Mouse (Mus musculus) NIH3T3 (cell line): ENCODE measurements around the gene 0610030E20Rik.

ENCODE experiments used
- DNase-seq: peaks from one replicate; pipeline ENCODE4 v3.0.0-alpha.2; 2012; ENCODE audit warnings: low read depth

Gene 0610030E20Rik

DNA sequence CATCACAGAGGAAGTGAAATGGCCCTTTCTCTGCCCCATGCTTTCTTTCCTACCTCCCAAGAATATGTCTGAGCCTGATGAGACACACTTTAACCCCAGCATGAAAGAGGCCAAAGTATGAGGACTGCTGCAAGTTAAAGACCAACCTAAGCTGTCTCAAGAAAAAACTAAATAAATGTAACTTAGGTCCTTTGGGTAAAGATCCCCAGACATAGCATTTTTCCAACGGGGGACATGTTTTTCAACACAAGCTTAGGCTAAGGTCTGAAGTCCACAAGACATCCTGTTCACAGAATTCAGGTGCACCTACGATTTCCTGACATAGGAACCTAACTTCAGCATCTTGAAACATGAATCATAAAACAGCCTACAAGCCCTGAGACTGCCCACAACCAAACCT is 3.1 kb downstream of the 0610030E20Rik start:
- no peak for DNase-seq

DNA sequence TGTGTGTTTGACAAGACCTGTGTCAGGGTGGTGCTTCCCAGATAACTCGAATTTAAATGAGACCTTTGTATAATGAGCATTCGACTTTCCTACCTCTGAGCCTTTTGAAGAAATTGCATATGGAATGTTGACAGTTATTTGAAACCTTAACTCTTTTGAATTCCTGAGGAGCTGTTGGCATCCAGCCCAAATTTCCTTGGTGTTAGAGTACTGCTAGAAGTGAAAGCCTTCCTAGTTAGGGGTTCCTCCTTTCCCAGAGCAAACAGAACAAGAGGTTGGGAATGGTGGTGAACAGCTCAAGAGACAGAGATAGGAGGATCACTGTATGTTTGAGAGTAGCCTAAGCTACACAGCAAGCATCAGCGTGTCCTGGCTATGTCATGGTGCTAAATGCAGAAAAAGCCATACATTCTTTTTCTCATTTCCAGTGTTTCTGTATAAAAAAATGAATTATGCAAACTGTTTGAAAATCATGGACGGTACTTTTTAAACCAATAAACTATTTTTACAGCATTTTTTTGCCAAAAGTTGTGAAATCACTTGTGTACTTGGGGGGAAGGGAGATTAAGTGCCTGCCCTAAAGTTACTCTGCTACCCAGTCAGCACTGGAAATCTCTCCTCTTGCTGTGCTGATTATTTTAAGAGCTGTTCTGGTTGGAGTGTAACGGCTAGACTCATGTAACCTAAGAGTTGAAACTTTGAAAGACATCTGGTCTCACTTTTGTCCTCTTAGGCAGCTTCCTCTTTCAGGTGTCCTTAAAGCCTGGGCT is 5.7 kb downstream of the 0610030E20Rik start:
- DNase-seq, result peak; percentile 79

DNA sequence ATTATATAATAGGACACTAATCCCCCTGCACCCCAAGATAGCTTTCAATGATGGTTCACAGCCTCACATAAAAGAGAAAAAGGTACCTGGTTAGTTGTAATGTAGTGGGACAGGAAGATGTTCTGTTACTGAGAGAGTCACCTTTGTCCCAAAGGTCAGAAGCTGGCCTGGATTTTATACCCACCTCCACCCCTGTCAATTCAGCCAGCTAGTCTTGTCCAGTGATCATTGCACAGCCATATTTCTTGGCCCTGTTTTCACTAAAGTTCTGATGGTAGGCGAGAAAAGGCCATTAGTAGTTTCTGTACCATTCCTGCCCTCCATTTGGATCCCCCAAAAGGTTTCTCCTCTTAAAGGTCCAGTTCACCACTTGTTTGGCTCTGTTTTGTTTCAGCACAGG is 6.9 kb downstream of the 0610030E20Rik start:
- DNase-seq, result no peak

DNA sequence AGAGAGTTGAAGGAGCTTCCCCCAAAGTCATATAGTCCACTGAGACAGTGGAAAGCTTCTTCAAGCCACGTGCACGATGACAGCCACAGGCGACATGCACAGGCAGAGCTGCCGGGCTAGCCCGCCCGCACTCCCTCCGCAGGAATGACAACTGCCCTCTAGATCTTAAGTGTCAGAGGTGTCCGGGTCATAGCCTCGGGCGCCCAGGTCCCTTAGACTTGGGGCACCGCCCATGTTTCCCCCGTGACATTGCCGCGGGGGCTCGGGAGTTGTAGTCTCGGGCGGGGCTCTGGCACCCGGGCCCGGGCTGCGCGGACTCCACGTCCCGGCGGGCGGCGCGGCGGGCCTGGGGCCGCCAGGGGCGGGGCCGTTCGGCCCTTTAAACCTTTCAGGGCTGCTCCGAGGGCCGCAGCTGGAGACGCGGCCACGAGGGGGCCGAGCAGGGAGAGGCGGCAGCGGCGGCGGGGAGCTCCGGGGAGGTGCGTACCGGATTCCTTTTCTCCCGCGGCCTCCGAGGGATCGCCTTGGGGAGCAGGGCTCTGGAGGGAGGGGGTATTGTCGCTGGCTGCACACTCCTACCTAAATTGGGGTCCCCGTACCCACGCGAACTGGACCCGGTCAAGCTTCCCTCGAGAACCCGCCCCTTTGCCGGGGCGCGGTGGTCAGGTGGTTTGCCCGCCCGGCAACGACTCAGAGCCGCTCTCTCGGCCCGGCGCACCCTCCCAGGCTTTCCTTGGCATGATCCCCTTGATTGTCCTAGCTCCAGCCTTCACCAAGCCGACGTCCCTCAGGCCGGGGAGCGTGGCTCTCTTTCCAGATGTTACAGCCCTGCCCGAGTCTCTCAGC is 8.2 kb downstream of the 0610030E20Rik start, which contains the start of gene Tmem150a:
Tmem150a (plus strand) TSS at position 382 of the 846 bp plus-strand sequence.
- peak; percentile 90 for DNase-seq

DNA sequence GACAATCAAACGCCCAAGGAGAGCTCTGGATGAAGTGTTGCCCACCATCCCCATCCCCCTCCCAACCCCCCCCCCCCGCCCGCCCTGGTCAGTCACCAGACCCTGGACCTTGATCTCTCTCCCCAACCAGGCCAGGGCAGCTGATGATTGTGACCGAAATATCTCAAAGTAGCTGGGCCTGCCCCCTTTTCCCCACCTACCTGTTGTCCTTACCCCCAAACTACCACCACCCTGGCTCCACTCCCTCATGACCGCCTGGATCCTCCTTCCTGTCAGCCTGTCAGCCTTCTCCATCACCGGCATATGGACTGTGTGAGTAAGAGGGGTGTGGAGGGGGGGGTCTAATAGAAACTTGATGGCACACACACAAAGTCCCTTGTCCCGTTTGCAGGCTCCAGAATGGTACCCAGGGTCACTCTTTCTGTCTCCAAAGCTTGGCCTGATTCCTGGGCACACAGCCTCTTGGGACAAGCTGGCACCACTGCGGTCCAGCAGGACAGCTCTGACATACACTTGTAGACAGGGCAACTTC is 8.9 kb downstream of the 0610030E20Rik start:
- DNase-seq, result no peak

DNA sequence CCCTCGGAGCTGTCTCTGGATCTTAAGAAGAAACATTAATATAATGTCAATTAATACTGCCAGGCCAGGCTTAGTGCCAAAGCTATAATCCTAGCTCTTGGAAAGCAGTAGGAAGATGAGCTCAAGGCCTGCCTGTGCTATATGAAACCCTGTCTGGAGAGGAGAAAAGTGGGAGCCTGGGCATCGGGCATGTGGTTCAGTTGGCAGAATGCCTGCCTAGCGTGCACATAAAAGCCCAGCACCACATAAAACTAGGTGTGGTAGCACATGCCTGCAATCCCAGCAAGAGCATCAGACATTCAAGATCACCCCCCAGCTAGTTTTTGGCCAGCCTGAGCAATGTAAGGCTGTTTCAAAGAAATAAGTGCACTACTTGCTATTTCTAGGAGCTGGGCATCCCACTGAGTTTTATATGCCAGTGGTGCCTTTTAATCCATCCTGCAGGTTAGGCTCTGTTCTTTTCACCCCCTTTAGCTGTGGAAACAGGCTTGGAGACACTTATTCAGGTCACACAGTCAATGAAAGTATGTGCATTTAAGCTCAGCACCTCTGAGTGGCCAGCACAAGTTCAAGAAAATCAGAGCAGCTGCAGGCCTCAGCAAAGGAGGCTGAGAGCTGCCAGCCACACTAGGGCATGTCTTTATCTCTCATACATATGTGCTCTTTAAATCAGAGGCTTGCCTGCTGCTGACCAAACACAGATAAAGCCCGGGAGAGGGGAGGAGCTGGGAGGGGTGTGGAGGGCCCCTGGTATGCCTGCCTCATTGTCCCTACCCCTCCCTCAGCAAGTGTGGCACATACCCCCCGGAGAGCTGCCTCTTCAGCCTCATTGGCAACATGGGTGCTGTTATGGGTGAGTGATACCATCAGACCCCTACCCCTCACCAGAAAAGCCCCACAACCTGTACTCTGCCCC is 10.3 kb downstream of the 0610030E20Rik start:
- DNase-seq, result no peak

DNA sequence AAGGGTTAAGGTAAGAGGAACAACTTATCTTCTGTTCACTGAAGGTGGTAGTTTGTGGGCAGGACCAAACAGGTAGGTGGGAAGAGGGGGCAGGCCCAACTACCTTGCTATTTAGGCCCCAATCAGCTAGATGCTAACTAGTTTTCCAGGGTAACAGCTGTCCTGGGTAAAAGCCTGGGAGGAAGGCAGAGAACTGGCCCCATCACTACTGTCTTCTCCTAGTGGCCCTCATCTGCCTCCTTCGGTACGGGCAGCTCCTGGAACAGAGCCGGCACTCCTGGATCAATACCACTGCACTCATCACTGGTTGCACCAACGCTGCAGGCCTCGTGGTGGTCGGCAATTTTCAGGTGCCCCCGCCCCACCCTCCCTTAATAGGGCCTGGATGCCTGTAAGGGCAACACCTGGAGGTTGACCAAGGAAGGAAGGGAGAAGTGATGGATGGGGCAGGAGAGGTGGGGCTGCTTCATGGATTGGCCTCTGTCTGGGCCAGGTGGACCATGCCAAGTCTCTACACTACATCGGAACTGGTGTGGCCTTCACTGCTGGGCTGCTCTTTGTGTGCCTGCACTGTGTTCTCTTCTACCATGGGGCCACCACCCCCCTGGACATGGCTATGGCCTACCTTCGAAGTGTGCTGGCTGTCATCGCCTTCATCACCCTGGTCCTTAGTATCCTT is 11.1 kb downstream of the 0610030E20Rik start:
- no peak for DNase-seq

DNA sequence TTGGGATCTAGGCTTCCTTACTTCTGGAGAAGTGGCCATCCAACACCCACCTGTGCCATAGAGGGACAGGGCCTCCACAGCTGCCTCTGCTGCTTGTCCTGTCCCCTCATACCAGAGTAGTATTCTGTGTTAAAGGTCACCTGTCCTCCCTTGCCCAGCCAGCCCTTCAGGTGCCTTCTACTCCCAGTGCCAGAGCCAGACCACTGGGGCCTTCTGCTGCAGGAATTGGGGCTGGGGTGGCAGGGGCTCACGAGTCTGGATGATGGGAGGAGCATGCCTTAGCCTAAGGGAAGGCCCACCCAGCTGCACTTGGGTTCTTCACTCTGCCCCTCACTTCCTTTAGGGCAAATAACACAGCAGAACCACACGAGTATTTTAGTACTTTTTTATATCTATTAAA is 12.2 kb downstream of the 0610030E20Rik start:
- DNase-seq, result no peak

DNA sequence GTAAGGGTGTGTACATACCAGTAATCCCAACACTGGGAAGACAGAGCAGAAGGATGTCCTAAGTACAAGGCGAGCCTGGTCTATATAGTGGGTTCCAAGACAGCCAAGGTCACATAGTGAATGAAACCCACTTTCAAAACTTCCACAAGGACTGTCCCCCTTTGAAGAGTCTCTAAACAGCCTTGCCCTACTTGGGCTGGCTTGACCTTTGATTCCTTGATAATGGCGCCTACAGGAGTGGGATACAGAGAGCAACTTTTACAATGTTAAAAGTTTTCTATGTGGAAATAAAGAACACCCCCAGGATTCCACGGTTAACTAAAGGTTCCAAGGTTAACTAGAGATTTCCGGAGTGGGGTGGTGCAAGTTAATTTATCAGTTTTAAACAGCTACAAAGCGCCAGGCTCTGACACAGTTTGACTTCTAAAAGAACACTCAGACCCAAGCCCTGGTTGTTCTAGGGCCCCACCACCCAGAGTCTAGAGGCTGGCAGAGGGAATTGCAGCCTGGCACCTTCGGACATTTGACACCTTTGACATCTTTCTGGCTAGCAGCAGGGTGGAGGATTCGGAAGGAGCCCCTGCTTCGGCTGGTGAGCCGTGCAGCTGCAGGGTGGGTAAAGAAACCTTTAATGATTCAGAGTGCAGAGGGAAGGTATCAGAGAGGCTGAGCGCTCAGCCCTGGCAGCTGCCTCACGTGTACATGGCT is 12.9 kb downstream of the 0610030E20Rik start:
- no peak for DNase-seq

DNA sequence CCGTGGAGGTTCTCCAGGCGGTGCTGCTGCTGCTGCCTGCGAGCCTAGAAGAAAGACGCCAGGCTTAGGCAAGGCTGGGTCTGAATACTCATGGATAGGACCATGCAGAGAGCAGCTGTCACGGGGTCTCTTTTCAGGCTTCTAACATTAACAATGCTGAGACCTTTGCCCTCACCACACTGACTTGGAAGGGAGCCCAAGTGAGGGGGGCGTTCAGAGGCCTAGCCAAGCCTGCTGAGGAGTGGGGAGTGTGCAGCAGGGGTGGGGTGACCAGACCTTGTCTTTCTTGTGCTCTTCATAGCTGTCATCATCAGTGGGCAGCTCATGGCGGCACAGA is 13.4 kb downstream of the 0610030E20Rik start:
- no peak for DNase-seq

DNA sequence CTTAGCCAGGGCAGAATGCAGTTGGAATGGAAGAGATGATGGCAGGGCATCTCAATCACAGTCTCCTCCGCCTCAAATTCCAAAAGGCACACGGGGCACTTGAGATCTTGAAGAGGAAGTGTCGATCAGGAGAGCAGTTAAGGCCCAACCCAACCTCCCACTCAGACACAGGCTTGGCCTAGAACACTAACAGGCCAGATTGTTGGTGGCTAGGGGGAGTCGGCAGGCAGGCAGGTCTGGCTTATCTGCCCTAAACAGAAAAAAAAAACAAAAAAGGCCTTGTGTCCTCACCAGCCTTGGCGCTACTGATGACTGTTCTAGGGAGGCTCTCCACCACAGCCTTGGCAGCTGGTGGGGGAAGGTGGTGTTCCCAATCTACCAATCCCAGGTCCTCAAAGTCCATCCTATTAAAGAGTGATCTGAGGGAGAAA is 14.0 kb downstream of the 0610030E20Rik start:
- DNase-seq, result no peak

DNA sequence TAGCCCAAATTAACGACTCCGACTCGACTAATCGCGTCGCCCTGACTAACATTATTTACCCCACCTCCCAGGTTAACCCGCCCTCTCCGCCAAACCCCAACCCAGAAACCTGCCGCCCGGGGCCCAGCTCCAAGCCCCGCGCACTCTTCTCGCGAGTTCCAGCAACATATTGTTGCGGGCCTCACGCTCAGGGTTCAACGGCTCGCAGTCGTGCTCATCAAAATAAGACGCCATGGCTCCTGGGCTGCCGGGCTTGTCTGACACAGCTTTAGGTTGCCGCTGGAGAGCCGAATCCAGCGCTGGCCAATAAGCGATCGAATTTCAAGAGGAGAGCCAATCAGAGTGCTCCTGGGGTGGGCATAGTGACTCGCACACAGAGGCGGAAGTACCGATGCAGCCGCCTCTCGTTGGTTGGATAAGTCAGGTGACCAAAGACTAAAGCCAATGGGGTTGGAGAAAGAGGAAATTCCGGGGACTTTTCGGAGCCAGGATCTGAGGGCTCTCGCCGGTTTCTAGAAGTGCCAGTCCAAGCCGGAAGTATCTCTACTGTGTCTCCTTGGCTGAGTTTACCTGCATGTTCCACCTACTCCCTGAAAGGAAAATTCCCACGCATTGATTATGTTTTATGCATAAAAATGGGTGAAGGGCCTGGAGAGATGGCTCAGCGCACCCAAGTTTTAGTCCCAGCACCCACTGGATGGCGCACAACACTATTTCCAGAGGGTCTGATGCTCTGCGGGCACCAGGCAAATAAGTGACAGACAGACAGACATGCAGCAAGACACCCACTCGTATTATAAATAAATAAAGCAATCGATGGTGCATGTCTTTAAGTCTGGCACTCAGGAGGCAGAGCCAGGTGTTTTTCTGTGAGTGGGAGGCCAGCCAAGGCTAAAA is 15.3 kb downstream of the 0610030E20Rik start:
- peak; percentile 98 for DNase-seq

DNA sequence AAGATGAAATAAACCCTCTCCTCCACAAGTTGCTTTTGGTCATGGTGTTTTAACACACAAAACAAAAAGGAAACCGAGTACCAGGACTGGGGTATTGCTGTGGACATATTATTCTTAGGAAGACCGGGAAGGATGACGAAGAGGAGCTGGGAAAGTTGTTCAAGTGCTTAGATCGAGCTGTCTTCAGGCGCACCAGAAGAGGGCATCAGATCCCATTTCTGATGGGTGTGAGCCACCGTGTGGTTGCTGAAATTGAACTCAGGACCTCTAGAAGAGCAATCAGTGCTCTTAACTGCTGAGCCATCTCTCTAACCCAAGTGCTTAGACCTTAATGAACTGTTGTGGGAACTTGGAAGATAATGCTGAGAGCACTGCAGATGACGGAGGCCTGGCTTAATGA is 16.9 kb downstream of the 0610030E20Rik start:
- DNase-seq, result peak; percentile 49

DNA sequence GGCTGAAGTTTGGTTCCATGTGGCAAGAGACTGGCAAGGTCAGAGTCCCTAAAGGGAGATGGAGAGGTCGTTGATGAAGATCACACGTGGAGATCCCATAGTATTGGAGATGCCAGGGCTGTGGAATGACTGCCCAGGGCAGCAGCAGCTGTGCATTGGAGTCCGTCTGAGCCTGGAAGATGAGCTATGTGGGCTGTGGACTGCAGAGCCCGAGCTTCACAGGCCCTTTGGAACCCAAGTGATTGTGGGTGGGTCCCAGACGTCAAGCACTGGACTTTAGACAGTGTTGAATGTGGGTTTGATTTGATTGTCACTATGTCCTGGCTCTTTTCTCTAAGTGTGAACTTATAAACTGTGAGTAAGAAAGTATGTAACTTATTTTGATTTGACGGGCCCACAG is 17.9 kb downstream of the 0610030E20Rik start:
- no peak for DNase-seq

DNA sequence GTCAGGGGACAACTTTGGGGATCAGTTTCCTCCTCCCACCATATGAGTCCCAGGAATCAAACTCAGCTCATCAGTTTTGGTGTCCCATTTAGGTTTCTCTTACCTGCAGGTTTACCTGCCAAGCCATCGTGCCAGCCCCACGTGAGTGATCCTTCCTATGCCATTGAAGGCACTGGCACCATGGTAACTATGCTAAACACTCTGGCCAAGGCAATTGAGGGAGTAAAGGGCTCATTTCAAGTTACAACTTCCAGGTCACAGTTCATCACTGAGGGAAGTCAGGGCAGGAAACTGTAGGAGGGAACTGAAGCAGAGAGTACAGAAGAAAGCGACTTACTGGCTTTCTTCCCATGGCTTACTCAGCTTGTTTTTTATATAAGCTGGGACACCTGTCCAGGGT is 19.2 kb downstream of the 0610030E20Rik start:
- no peak for DNase-seq

DNA sequence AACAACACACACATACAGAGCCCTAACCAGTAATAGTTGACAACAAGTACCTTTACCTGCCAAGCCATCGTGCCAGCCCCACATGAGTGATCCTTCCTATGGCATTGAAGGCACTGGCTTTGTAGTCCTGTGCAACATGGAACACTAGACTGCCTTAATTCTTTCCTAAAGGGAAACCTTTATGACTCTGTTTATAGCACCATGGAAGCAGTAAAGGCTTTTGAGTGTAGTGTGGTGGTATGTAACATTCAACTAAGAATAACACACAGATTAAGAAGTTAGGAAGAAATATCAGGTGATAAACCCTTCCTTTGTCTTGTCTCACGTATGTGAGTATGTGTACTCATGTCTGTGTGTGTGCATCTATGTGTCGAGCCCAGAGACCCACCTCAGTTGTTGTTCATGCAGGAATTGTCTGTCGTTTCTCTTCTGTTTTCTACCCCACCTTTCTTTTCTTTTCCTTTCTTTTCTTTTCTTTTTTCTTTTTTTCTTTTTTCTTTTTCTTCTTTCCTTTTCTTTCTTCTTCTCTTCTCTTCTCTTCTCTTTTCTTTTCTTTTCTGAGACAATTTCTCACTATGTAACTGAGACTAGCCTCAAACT is 19.8 kb downstream of the 0610030E20Rik start, which contains the start of gene Rnf181:
Rnf181 (minus strand) TSS at position 113 of the 600 bp plus-strand sequence.
- DNase-seq, result no peak

DNA sequence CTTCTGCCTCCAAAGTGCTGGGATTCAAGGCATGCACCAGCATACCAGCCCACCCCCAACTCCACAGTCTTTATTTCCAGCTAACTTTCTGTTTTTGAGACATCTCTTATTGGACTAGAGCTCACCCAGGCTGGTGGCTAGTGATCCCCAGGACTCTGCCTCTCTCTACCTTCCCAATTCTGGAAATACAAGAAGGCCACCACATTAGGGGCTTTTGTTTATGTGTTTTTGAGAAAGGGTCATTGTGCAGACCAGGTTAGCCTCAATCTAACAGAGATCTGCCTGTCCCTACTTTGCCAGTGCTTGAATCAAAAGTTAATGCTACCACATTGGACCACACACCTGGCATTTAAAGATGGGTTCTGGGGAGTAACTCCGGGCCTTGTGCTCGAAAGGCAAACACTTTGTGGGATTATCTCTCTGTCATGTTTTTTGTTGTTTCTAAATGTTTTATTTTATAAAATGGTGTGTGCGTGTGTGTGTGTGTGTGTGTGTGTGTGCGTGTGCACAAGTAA is 20.4 kb downstream of the 0610030E20Rik start:
- DNase-seq, result no peak

DNA sequence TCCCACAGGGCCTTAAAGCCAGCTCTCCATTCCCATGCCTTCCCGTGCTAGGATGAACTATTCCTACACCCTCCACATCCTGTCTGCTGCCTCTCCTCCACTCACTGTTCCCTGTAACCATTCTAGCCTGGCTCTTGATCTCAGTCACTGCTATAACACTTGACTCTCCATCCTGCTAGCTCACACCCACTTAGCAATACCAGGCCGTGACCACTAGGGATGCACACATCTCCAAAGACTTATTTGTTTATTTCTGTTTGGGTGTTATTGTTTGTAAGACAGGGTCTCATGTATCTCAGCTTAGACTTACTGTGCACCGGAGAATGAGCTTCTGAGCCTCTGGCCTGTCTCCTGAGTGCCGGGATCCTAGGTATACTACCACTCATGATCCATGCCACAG is 22.4 kb downstream of the 0610030E20Rik start:
- DNase-seq, result no peak

DNA sequence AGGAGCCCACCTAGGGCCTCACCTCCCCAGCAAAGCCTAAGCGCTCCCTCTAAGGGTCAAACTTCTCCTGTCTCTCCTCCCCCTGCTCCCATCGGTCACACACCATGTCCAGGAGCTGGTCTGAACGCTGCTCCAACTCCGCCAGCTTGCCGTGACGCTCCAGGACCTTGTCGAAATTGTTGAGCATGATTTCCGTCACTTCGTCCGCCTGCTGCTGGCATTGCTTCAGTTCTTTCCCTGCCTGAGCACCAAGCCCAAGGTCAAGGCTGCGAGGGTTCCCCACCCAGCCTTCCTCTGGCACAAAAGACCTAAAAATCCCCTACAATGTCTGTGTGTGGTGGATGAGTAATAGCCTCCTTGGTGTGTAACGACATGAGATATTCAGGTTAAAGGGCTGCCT is 23.0 kb downstream of the 0610030E20Rik start:
- peak; percentile 55 for DNase-seq
